Mouse (Mus musculus) testis, postnatal 14 days (tissue): ENCODE measurements around the gene Srgn.
"Not testable (repeated sequence)": the region's sequence is repeated elsewhere in the genome, so short reads cannot be mapped to it uniquely, and the experiment has no call there.

ENCODE experiments used
- DNase-seq: peaks from one replicate; pipeline ENCODE4 v3.0.0; 2021; ENCODE audit warnings: low spot score

Srgn gene

GRCm38 (mm10) chr10:62521763-62522162 lies 5.5 kb downstream of the Srgn start:
- DNase-seq = no peak

DNA sequence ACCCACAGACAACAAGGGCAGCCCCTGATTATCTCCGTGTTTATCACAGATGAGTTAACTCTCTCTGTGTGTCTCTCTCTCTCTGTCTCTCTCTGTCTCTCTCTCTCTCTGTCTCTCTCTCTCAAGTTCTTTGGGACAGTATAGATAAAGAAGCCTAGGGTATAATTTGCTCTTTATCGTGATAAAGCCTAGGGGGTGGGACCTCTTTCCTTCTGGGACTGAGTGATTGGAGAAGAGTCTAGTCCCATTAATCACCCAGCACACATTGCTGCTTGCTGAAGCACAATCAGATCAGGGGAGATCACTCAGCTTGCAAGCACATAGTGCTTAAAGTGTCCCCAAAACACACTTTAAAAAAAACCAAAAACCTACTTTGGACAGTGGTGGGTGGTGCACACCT lies 6.3 kb downstream of the Srgn start:
- DNase-seq = no peak

DNA sequence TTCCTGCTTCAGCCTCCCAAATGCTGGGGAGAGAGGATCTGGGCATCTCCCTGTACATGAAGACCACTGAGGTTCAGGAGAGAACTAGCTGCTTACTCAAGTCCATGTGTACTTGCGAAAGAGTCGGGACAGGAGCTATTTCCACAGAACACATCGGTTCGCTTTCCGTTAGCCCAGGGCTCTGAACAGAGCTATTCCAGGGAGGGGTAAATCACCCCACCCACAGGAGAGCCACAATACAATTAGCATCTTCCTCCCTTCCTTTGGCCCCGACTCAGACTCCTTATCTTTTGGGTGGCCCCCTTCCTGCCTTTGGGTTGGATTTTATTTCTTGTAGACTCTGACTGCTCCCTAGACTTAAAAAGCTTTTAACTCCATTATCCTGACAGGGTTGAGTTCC lies 9.7 kb downstream of the Srgn start:
- no peak for DNase-seq

GRCm38 (mm10) chr10:62512855-62513254 lies 14.4 kb downstream of the Srgn start:
- DNase-seq = no peak

DNA sequence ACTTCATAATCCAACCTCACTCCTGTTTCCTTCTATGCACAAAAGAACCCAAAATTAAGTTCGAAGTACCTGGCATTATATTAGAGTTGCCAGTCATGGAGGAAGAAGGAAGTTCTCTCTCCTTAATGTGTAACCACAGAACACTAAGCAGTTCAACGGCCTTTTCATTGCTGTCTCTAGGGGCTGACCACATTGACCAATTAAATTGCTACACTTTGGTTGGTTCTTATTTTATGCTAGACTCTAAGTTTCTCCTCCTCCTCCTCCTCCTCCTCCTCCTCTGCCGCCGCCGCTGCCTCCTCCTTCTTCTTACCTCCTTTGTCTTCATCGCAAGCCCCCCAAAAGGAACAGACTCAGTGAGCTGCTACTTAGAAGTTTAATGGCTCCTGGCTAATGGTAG lies 15.7 kb downstream of the Srgn start:
- DNase-seq = no peak

DNA sequence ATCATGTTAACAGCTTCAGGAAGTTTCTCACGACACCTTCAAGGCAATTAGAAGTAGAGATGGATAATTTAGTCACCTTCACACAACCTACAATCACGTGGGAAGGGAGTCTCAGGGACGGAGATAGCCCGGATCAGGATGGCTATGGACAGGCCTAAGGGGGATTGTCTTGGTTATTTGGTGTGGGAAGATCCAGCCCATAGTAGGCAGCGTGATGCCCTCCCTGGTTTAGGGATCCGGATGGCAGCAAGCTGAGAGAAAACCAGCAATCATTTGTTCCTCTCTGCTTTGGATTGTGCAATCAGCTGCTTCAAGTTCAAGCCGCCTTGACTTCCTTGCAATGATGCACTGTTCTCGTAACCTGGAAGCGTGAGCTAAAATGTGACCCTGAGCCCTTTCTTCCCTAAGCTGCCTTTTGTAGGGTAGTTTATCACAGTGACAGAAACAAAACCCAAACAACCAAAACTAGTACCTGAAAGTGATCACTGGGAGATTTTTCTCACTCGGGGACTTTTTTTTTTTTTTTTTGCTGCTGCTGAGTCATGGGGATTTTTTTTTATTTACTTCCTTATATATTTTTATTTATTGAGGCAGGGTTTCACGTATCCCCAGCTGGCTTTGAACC lies 18.1 kb downstream of the Srgn start:
- DNase-seq = no peak

- no peak for DNase-seq
These were observed 18.8 kb downstream of the Srgn start for GRCm38 (mm10) chr10:62508459-62508858.

DNA sequence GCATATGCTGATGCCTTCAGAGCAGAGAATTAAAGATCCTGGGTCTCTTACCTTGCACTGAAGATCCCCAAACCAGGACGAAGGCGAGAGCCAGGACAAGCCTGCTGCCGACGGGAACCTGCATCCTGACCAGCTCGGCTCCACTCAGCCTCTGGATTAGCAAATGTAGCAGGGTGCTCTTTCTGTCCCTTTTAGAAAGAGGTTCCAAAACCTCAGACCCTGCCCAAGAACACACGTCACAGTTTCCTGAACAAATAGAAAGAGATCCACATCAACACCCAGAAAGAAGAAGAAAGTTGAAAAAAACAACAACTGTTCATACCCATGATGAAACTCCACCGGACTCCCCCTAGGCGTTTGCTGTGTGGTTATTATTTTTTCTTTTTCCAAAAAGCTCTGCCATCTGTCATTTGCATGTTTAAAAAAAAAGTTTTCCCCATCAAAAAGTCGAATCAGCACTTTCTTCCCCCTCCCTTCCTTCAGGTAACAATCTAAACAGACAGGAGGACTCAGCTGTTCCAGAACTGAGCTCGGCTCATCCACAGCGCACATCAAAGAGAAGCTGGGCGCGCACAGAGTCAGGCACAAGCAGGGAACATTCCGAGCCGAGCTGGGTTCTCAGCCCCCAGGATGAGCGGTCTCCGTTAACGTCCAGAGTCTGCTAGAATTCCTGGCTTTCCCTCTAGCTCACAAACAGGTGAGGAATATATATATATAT lies 19.5 kb downstream of the Srgn start:
- peak; percentile 22 for DNase-seq

DNA sequence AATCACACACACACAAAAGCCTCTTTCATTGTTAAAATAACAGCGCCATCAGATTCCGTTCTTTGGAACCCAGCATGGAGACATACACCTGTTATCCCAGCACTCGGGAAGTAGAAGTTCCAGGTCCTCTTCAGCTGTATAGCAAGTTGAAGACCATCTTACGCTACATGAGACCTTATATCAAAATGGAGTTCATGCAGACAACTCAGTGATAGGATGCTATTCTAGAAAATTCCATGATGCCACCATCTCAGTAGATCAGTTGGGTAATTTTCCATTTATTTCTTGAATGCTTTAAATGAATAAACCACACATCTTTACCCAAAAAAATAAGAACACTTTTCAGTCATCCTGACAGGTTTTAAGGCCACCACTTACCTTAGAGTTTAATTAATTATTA lies 20.2 kb downstream of the Srgn start:
- no peak for DNase-seq

GRCm38 (mm10) chr10:62506019-62506556 lies 21.2 kb downstream of the Srgn start:
- DNase-seq = no peak

DNA sequence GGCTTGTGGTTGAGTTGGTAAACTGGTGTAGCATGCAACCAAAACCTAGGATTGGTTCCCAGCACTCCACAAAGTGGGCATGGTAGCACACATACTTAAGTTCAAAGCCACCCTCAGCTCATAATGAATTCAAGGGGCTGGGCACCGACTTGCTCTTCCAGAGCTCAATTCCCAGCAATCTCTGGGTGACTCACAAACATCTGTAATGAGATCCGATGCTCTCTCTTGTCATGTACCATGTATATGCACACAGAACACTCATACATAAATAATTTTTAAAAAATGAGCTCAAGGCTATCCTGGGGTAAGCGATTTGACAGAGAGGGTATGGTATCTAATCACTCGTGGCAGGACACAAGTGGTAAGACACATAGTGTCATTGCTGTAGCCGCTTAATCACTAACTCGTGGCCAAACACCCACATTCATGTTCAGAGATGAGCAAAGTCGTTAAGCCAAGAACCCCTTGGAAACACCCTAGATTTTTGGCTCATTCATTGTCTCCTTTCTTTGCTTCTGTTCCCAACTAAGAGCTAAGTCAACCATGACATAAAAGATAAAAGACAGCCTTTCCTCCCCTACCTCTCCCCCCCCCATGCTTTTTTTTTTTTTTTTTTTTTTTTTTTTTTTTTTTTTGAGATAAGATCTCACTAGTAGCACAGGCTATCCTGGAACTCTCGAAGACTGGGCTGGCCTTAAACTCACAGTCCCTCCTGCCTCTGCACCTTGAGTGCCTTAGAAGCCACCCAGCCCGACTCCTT lies 21.8 kb downstream of the Srgn start:
- no peak for DNase-seq

- DNase-seq = no peak
These were observed 23.2 kb downstream of the Srgn start for GRCm38 (mm10) chr10:62503836-62504628.

- DNase-seq = no peak
These were observed 23.9 kb downstream of the Srgn start for GRCm38 (mm10) chr10:62503353-62503752.

DNA sequence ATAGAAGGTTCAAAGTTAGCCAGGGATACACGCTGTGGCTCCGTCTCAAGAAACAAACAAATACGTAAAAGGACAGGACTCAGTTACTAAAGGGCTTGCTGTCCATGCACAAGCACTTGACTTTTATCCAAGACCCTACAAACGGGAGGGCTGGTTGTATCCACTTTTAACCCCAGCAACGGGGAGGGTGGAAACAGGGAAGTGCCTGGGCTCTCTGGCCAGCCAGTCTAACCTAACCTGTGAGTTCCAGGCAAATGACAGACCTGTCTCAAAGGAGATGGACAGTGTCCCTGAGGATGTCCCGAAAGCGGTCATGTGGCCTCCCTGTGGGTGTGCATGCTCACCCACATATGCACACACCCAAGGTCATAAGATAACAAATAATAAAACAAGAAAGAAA lies 25.3 kb downstream of the Srgn start:
- DNase-seq = no peak

GRCm38 (mm10) chr10:62500916-62501615 lies 26.2 kb downstream of the Srgn start:
- no peak for DNase-seq

GRCm38 (mm10) chr10:62500088-62500915 lies 26.9 kb downstream of the Srgn start:
- DNase-seq = peak; percentile 46

DNA sequence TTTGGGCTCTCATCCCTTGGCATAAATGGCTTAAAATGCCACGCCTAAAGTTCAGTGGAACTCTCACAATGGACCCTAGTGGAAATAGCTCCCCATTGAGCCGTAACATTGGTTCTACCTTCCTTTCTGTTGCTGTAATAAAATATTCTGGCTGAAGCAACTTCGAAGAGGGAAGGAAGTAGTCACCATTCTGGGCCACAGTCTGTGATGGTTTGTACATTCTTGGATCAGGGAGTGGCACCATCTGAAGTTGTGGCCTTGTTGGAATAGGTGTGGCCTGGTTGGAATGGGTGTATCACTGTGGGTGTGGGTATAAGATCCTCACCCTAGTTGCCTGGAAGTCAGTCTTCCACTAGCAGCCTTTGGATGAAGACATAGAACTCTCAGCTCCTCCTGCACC lies 35.6 kb downstream of the Srgn start:
- DNase-seq = not testable (repeated sequence)

- DNase-seq = no peak
These were observed 39.0 kb downstream of the Srgn start for GRCm38 (mm10) chr10:62488266-62488665.

DNA sequence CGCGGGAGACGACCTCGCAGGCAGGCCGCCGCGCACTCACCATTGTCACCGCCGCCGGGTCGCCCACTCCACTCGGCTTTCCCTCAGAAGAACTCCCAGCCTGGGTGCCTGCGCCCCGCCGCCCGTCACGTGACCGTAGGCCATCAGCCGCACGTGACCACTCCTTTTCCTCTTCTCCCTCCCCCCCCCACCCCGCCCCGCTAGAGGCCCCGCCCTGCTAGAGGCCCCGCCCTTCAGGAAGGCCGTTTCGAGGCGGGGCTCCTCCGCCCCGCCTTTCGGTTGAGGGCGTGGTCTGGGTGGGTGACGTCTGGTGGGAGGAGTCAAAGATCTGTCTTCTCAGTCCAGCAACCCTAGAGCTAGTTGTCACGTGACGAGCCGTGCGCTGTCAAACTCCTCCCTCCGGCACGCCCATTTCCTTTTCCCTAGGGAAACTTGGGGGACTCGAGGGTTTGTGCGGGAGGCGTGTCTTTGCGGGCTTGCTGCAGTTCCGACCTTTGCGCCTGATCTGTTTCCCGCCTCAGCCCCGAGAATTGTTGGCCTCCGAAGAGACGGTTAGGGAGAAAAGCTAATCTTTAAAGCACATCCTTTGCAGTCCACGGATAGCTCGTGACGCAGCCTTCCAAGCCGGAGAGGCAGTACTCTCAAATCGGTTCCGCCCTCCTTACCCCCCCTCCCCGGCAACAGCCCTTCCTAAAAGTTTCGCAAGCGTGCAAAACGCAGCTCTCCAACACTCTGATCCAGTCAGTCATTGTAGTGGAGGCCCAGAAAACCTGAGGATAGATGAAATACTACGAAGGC lies 40.4 kb downstream of the Srgn start, which contains the start of gene Vps26a:
TSS of gene Vps26a (minus strand) at position 188 of the 798 bp plus-strand sequence.
- peak; percentile 99 for DNase-seq
